Mouse (Mus musculus): ENCODE results near the gene Fgf11. TPM values are rescaled to one million over a fixed set of nuclear protein-coding genes. Genes with fewer than 3 reads are reported as not detected.

Gene Fgf11
- polyA plus RNA-seq, 1 experiment from 2014 or later, result 1.2 TPM

GRCm38 (mm10) chr11:69823456-69823855 lies 21.8 kb upstream of the Fgf11 start:
- Histone ChIP-seq H3K9ac (ENCODE audit: low read depth, low read length) (no peak overlapping the region), H3K27me3 (replicated peaks; ENCODE audit: control insufficient read depth, insufficient read depth, low read length) (no peaks in the 10 kb centered on the region; the same call in 1 of the 2 replicates), H3K4me2 (no peak overlapping the region), H3K27ac (ENCODE audit: low read depth, low read length) (no peak overlapping the region), H3K36me3 (ENCODE audit: control insufficient read depth, insufficient read depth, low read length) (peaks cover 14% of the 10 kb centered on the region), H3K4me1 (replicated peaks; ENCODE audit: control insufficient read depth, insufficient read depth, low read length) (no peaks in the 10 kb centered on the region), H3K9me3 (ENCODE audit: control insufficient read depth, low read length) (no peaks in the 10 kb centered on the region), H3K4me3 (ENCODE audit: low read depth, low read length) (no peak overlapping the region)
- WGBS, result 67% methylated on average over 2 of the region's 2 CpGs
- ATAC-seq (replicated peaks; ENCODE audit: low FRiP score) (no peak), DNase-seq (ENCODE audit: low spot score) (no peak)

- H3K27me3 ChIP-seq (replicated peaks; ENCODE audit: control insufficient read depth, insufficient read depth, low read length), result no peaks in the 10 kb centered on the region; the same call in none of the 2 replicates
- no peak within 1 kb of the TSS for H3K4me3 ChIP-seq (ENCODE audit: low read depth, low read length)
- H3K9me3 ChIP-seq (ENCODE audit: control insufficient read depth, low read length), result no peaks in the 10 kb centered on the region
- no peak within 1 kb of the TSS for H3K9ac ChIP-seq (ENCODE audit: low read depth, low read length)
- H3K4me1 ChIP-seq (replicated peaks; ENCODE audit: control insufficient read depth, insufficient read depth, low read length), result no peaks in the 10 kb centered on the region
- no peak within 1 kb of the TSS for H3K4me2 ChIP-seq
- 79% methylated on average over 3 of the region's 3 CpGs for WGBS
- ATAC-seq (replicated peaks; ENCODE audit: low FRiP score) (no peak), DNase-seq (ENCODE audit: low spot score) (no peak)
- peaks cover 6% of the 10 kb centered on the region; the same call in 1 of the 2 replicates for H3K36me3 ChIP-seq (ENCODE audit: control insufficient read depth, insufficient read depth, low read length)
- H3K27ac ChIP-seq (ENCODE audit: low read depth, low read length), result no peak within 1 kb of the TSS
These were observed 20.4 kb upstream of the Fgf11 start, which contains the start of gene Spem1 for GRCm38 (mm10) chr11:69822080-69822479. Gene Spem1 (minus strand): TSS chr11:69822180.

- H3K36me3 ChIP-seq (ENCODE audit: control insufficient read depth, insufficient read depth, low read length), result no peaks in the 10 kb centered on the region
- no peak overlapping the region for H3K9ac ChIP-seq (ENCODE audit: low read depth, low read length)
- DNase-seq (ENCODE audit: low spot score) (no peak), ATAC-seq (replicated peaks; ENCODE audit: low FRiP score) (no peak)
- H3K27ac ChIP-seq (ENCODE audit: low read depth, low read length), result no peak overlapping the region
- H3K4me3 ChIP-seq (ENCODE audit: low read depth, low read length), result no peak overlapping the region
- no peaks in the 10 kb centered on the region for H3K9me3 ChIP-seq (ENCODE audit: control insufficient read depth, low read length)
- WGBS, result 76% methylated on average over 8 of the region's 8 CpGs
- H3K27me3 ChIP-seq (replicated peaks; ENCODE audit: control insufficient read depth, insufficient read depth, low read length), result peaks cover 3% of the 10 kb centered on the region
- no peaks in the 10 kb centered on the region for H3K4me1 ChIP-seq (replicated peaks; ENCODE audit: control insufficient read depth, insufficient read depth, low read length)
- H3K4me2 ChIP-seq, result no peak overlapping the region
These were observed 17.2 kb upstream of the Fgf11 start for GRCm38 (mm10) chr11:69818871-69819270.

- Histone ChIP-seq H3K36me3 (ENCODE audit: control insufficient read depth, insufficient read depth, low read length) (no peaks in the 10 kb centered on the region), H3K4me1 (replicated peaks; ENCODE audit: control insufficient read depth, insufficient read depth, low read length) (no peaks in the 10 kb centered on the region), H3K27me3 (replicated peaks; ENCODE audit: control insufficient read depth, insufficient read depth, low read length) (peaks cover 3% of the 10 kb centered on the region), H3K9me3 (ENCODE audit: control insufficient read depth, low read length) (no peaks in the 10 kb centered on the region), H3K27ac (ENCODE audit: low read depth, low read length) (no peak within 1 kb of the TSS), H3K4me2 (no peak within 1 kb of the TSS), H3K4me3 (ENCODE audit: low read depth, low read length) (no peak within 1 kb of the TSS), H3K9ac (ENCODE audit: low read depth, low read length) (no peak within 1 kb of the TSS)
- ATAC-seq (replicated peaks; ENCODE audit: low FRiP score), result no peak
- WGBS, result 72% methylated on average over 2 of the region's 2 CpGs
- no peak for DNase-seq (ENCODE audit: low spot score)
These were observed 16.7 kb upstream of the Fgf11 start, which contains the start of gene Spem2 for GRCm38 (mm10) chr11:69818365-69818764. Gene Spem2 (minus strand): TSS chr11:69818465.

- Histone ChIP-seq H3K4me1 (replicated peaks; ENCODE audit: control insufficient read depth, insufficient read depth, low read length) (no peaks in the 10 kb centered on the region), H3K27ac (ENCODE audit: low read depth, low read length) (no peak overlapping the region), H3K4me2 (no peak overlapping the region), H3K27me3 (replicated peaks; ENCODE audit: control insufficient read depth, insufficient read depth, low read length) (peaks cover 3% of the 10 kb centered on the region), H3K9ac (ENCODE audit: low read depth, low read length) (no peak overlapping the region), H3K4me3 (ENCODE audit: low read depth, low read length) (no peak overlapping the region), H3K36me3 (ENCODE audit: control insufficient read depth, insufficient read depth, low read length) (no peaks in the 10 kb centered on the region), H3K9me3 (ENCODE audit: control insufficient read depth, low read length) (no peaks in the 10 kb centered on the region)
- DNase-seq (ENCODE audit: low spot score), result no peak
- no peak for ATAC-seq (replicated peaks; ENCODE audit: low FRiP score)
- WGBS, result 84% methylated on average over 12 of the region's 12 CpGs
These were observed 14.9 kb upstream of the Fgf11 start for GRCm38 (mm10) chr11:69816520-69816919.

GRCm38 (mm10) chr11:69815155-69815554 lies 13.5 kb upstream of the Fgf11 start, which contains the start of gene Gm39566:
Gene Gm39566 (minus strand): TSS chr11:69815298.
- DNase-seq (ENCODE audit: low spot score) (no peak), ATAC-seq (replicated peaks; ENCODE audit: low FRiP score) (no peak)
- no peaks in the 10 kb centered on the region for H3K36me3 ChIP-seq (ENCODE audit: control insufficient read depth, insufficient read depth, low read length)
- no peak within 1 kb of the TSS for H3K4me3 ChIP-seq (ENCODE audit: low read depth, low read length)
- no peak within 1 kb of the TSS for H3K9ac ChIP-seq (ENCODE audit: low read depth, low read length)
- H3K27me3 ChIP-seq (replicated peaks; ENCODE audit: control insufficient read depth, insufficient read depth, low read length), result peaks cover 3% of the 10 kb centered on the region
- no peaks in the 10 kb centered on the region for H3K4me1 ChIP-seq (replicated peaks; ENCODE audit: control insufficient read depth, insufficient read depth, low read length)
- H3K9me3 ChIP-seq (ENCODE audit: control insufficient read depth, low read length), result no peaks in the 10 kb centered on the region
- WGBS, result 53% methylated on average over 10 of the region's 10 CpGs
- no peak within 1 kb of the TSS for H3K27ac ChIP-seq (ENCODE audit: low read depth, low read length)
- no peak within 1 kb of the TSS for H3K4me2 ChIP-seq

- Histone ChIP-seq H3K4me2 (no peak overlapping the region), H3K27ac (ENCODE audit: low read depth, low read length) (no peak overlapping the region), H3K9ac (ENCODE audit: low read depth, low read length) (no peak overlapping the region), H3K4me1 (replicated peaks; ENCODE audit: control insufficient read depth, insufficient read depth, low read length) (no peaks in the 10 kb centered on the region), H3K27me3 (replicated peaks; ENCODE audit: control insufficient read depth, insufficient read depth, low read length) (peaks cover 8% of the 10 kb centered on the region), H3K9me3 (ENCODE audit: control insufficient read depth, low read length) (no peaks in the 10 kb centered on the region), H3K36me3 (ENCODE audit: control insufficient read depth, insufficient read depth, low read length) (no peaks in the 10 kb centered on the region), H3K4me3 (ENCODE audit: low read depth, low read length) (no peak overlapping the region)
- DNase-seq (ENCODE audit: low spot score), result no peak
- ATAC-seq (replicated peaks; ENCODE audit: low FRiP score), result no peak
These were observed 8.6 kb upstream of the Fgf11 start for GRCm38 (mm10) chr11:69810280-69810679.

- WGBS, result 88% methylated on average over 2 of the region's 2 CpGs
- H3K9me3 ChIP-seq (ENCODE audit: control insufficient read depth, low read length), result no peaks in the 10 kb centered on the region
- ATAC-seq (replicated peaks; ENCODE audit: low FRiP score), result no peak
- H3K36me3 ChIP-seq (ENCODE audit: control insufficient read depth, insufficient read depth, low read length), result no peaks in the 10 kb centered on the region
- no peak for DNase-seq (ENCODE audit: low spot score)
- H3K27ac ChIP-seq (ENCODE audit: low read depth, low read length), result no peak overlapping the region
- no peak overlapping the region for H3K9ac ChIP-seq (ENCODE audit: low read depth, low read length)
- no peak overlapping the region for H3K4me3 ChIP-seq (ENCODE audit: low read depth, low read length)
- peaks cover 35% of the 10 kb centered on the region for H3K27me3 ChIP-seq (replicated peaks; ENCODE audit: control insufficient read depth, insufficient read depth, low read length)
- H3K4me2 ChIP-seq, result no peak overlapping the region
- peaks cover 24% of the 10 kb centered on the region for H3K4me1 ChIP-seq (replicated peaks; ENCODE audit: control insufficient read depth, insufficient read depth, low read length)
These were observed 6.0 kb upstream of the Fgf11 start for GRCm38 (mm10) chr11:69807641-69808040.

GRCm38 (mm10) chr11:69806378-69806777 lies 4.7 kb upstream of the Fgf11 start:
- Histone ChIP-seq H3K36me3 (ENCODE audit: control insufficient read depth, insufficient read depth, low read length) (no peaks in the 10 kb centered on the region), H3K9ac (ENCODE audit: low read depth, low read length) (no peak overlapping the region), H3K4me1 (replicated peaks; ENCODE audit: control insufficient read depth, insufficient read depth, low read length) (peaks cover 33% of the 10 kb centered on the region), H3K27ac (ENCODE audit: low read depth, low read length) (no peak overlapping the region), H3K9me3 (ENCODE audit: control insufficient read depth, low read length) (no peaks in the 10 kb centered on the region), H3K4me3 (ENCODE audit: low read depth, low read length) (no peak overlapping the region), H3K4me2 (no peak overlapping the region), H3K27me3 (replicated peaks; ENCODE audit: control insufficient read depth, insufficient read depth, low read length) (peaks cover 47% of the 10 kb centered on the region)
- WGBS, result 71% methylated on average over 4 of the region's 4 CpGs
- DNase-seq (ENCODE audit: low spot score) (no peak), ATAC-seq (replicated peaks; ENCODE audit: low FRiP score) (no peak)

Measured in liver, embryonic 11.5 days (tissue).